Mouse (Mus musculus) forebrain, embryonic 14.5 days (tissue): ENCODE results near the gene Lsamp. TPM values are rescaled to one million over a fixed set of nuclear protein-coding genes. Genes with fewer than 3 reads are reported as not detected.
A peak's percentile ranks its signal among the peaks of the same experiment; 100 is the strongest.

Source experiments
- ATAC-seq: fragments of 200-750 bp; cut with Nextera tagmentation; 2 replicates; pipeline ENCODE4 v1.8.0; 2017; ENCODE audit warnings: mild to moderate bottlenecking, moderate library complexity
- DNase-seq: peaks from one replicate; pipeline ENCODE4 v3.0.0-alpha.2; 2015; ENCODE audit warnings: low spot score
- H3K27ac ChIP-seq: fragments of 300-500 bp; sonication (generic); 2 replicates; pipeline ENCODE4 v1.5.1; 2014; ENCODE audit warnings: low read depth, mild to moderate bottlenecking, control low read depth, low read length, moderate library complexity
- H3K27me3 ChIP-seq: fragments of 300-500 bp; sonication (generic); replicated peaks from 2 replicates; pipeline ENCODE4 v1.6.1; 2014; ENCODE audit warnings: low read length, control low read depth, mixed read lengths; ENCODE audit not compliant: control insufficient read depth, insufficient read depth
- H3K36me3 ChIP-seq: fragments of 300-500 bp; sonication (generic); 2 replicates; pipeline ENCODE4 v1.6.1; 2014; ENCODE audit warnings: low read length, control low read depth; ENCODE audit not compliant: control insufficient read depth, insufficient read depth
- H3K4me1 ChIP-seq: fragments of 300-500 bp; sonication (generic); 2 replicates; pipeline ENCODE4 v1.6.1; 2014; ENCODE audit warnings: antibody characterized with exemption, low read length, control low read depth; ENCODE audit not compliant: control insufficient read depth, insufficient read depth
- H3K4me2 ChIP-seq: fragments of 300-500 bp; sonication (generic); 2 replicates; pipeline ENCODE4 v1.6.1; 2014; ENCODE audit warnings: mild to moderate bottlenecking, control low read depth, low read length
- H3K4me3 ChIP-seq: fragments of 300-500 bp; sonication (generic); 2 replicates; pipeline ENCODE4 v1.5.1; 2014; ENCODE audit warnings: low read depth, low read length, control low read depth
- H3K9ac ChIP-seq: fragments of 300-500 bp; sonication (generic); 2 replicates; pipeline ENCODE4 v1.6.1; 2014; ENCODE audit warnings: mild to moderate bottlenecking, low read length, control low read depth, moderate library complexity
- H3K9me3 ChIP-seq: fragments of 300-500 bp; sonication (generic); replicated peaks from 2 replicates; pipeline ENCODE4 v1.6.1; 2016; ENCODE audit warnings: low read length, control low read depth, mixed read lengths; ENCODE audit not compliant: control insufficient read depth
- WGBS: fragments of 180-500 bp; shearing (Covaris S2); extraction: QIAGEN DNeasy Blood & Tissue Kit; methylation state at CpG from one replicate; pipeline ENCODE4 v1.1.7; 2014; 5-methylcytosine and 5-hydroxymethylcytosine counted together
- polyA plus RNA-seq: library from polyadenylated mRNA; unstranded; fragments of >200 nt; fragmentation: Nextera tagmentation; extraction: Ambion mirVana; gene quantifications from 2 replicates; pipeline ENCODE4 v1.2.1, GENCODE M21; 2014

The Lsamp gene
- polyA plus RNA-seq, 1 experiment from 2014 or later: 19.0 TPM

DNA sequence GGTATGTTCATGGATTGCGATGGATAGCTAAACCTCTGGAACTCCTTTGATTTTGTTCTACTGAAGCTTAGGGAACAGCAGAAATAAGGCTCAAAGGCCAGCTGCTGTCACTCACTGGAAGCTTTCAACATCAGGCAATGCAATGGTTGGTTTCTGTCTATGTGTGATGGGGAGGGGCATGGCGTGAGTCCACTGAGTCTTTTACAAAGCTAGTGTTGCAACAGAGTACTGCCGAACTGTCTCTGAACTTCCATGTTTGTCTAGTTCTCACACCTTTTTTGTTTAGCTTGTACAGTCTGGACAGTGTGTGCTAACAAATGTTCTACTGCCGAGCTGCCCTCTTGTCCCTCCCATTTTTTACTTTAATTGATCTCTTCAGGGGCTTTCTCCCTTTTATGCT is 1258.7 kb downstream of the Lsamp start:
- no peak overlapping the region for H3K4me3 ChIP-seq
- H3K27me3 ChIP-seq: no peaks in the 10 kb centered on the region
- H3K9ac ChIP-seq: no peak overlapping the region
- no peak overlapping the region for H3K4me2 ChIP-seq
- DNase-seq: no peak
- H3K4me1 ChIP-seq: no peaks in the 10 kb centered on the region
- no peaks in the 10 kb centered on the region for H3K36me3 ChIP-seq
- no peak overlapping the region for H3K27ac ChIP-seq
- H3K9me3 ChIP-seq: no peaks in the 10 kb centered on the region
- ATAC-seq: no peak
- WGBS: 61% methylated on average over 4 of the region's 4 CpGs

DNA sequence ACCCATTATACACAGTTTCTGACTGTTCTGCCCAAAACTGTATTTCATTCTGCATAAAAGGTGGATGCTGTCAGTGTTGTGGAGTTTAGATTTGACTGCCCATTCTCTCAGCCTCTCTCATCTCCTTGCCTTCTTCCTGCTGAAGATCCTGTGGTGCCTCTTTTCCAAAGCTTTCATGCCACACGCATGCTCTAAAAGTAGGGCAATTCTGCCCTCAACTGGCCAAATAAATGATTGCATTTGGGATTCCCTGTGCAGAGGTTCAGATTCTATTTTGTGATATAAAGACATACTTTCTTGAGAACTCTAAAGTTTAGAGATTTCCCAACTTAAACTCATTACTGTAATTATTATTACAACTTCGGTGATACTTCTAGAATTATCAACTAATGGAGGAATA is 1260.5 kb downstream of the Lsamp start:
- no peaks in the 10 kb centered on the region for H3K4me1 ChIP-seq
- no peaks in the 10 kb centered on the region for H3K27me3 ChIP-seq
- ATAC-seq: peak; percentile 86
- H3K9ac ChIP-seq: no peak overlapping the region
- H3K4me3 ChIP-seq: no peak overlapping the region
- WGBS: 8% methylated on average over 2 of the region's 2 CpGs
- peak; percentile 90 for DNase-seq
- no peak overlapping the region for H3K4me2 ChIP-seq
- H3K27ac ChIP-seq: no peak overlapping the region
- no peaks in the 10 kb centered on the region for H3K9me3 ChIP-seq
- H3K36me3 ChIP-seq: no peaks in the 10 kb centered on the region

DNA sequence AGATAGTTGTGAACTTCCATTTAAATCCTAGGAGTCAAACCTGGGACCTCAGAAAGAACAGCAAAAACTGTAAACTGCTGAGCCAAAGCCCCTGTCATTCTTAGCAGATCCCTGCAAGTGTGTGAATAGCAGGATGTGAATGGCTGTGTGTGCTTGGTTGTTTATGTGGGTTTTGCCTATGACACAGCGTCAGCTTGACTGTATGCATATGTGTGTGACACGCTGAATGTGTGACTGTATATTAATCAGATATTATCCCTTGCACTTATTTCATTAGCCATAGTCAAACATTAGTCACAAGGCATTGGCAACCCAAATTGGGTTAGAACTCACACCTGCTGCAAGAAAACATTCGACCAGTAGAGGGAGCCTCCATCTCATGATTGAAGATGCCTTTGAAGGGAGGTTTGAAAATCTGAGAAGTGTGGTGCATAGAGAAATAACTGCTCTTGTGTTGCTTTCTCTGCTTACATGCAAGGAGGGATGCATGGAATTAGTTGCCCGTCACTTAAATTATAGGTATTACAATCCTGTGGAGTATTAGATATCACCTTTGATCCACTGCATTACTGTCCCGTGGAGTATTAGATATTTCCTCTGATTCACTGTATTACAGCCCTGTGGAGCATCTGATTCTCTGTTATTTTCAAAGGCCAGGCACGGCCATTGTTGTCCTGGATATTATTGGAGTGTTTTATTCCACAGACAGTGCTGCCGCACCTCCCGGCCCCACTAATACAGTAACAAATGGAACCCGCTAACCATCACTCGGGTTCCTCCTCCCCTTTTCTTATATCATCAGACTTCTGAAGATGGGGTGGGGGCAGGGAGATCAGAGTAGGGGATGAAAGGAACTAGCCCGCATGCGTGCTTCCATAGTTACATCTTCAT is 1274.2 kb downstream of the Lsamp start:
- H3K9ac ChIP-seq: no peak overlapping the region
- WGBS: 53% methylated on average over 12 of the region's 12 CpGs
- no peak overlapping the region for H3K4me3 ChIP-seq
- H3K36me3 ChIP-seq: no peaks in the 10 kb centered on the region
- H3K27ac ChIP-seq: no peak overlapping the region
- no peaks in the 10 kb centered on the region for H3K9me3 ChIP-seq
- peak; percentile 92 for DNase-seq
- H3K4me1 ChIP-seq: no peaks in the 10 kb centered on the region; the same call in 1 of the 2 replicates
- peak; percentile 86 for ATAC-seq
- no peaks in the 10 kb centered on the region for H3K27me3 ChIP-seq
- no peak overlapping the region for H3K4me2 ChIP-seq

DNA sequence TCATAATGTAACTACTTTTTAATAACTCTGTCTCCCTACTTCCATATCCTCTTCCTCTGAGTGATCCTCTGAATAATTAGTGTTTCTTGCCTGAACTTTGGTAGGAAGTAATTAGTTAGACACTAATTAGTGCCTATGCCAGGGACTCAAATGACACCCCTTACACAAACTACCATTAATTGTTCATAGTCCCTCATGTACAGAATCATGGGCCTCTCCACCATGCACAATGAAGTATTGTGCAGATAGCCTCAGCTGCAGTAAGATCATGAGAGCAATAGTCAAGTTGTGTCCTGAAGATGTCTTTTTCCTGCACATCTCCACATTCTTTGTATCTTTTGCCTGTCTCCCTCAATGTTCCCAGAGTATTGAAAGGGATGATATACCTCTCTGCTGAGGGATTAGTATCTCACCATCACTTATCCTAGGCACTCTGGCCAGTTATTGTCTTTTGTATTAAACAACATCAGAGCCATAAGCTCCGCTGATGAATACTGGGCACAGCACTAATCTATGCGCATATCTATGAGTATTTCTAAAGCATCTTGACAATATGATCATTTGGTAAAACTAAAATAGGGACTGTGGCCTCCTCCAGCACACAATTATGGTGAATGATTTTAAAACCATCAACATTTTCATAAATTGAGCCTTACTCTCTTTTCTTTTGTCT is 1292.0 kb downstream of the Lsamp start:
- DNase-seq: no peak

DNA sequence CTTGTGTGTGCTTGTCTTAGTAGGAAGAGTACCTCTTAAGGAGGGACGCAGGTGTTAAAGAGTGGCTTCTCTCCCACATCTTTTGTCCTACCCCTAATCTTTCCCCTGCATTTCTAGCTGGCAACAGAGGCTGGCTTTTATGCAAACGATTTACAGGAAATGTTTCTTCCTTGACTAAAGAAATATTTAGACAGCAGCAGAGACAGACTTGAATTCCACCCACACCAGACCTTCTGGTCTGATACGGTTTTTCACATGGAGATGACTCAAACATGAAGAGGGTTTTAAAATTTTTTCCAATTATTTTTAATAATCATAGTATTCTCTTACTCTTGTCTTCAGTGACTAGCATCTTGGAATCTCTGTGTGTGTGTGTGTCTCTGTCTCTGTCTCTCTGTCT is 1333.8 kb downstream of the Lsamp start:
- no peaks in the 10 kb centered on the region for H3K36me3 ChIP-seq
- H3K4me3 ChIP-seq: no peak overlapping the region
- H3K4me2 ChIP-seq: no peak overlapping the region
- H3K4me1 ChIP-seq: no peaks in the 10 kb centered on the region
- ATAC-seq (no peak), DNase-seq (no peak)
- no peak overlapping the region for H3K27ac ChIP-seq
- WGBS: 74% methylated on average over 3 of the region's 3 CpGs
- H3K9ac ChIP-seq: no peak overlapping the region
- H3K27me3 ChIP-seq: no peaks in the 10 kb centered on the region
- no peaks in the 10 kb centered on the region for H3K9me3 ChIP-seq

More for the DNA sequence above, 1292.0 kb downstream of the Lsamp start:
- H3K27me3 ChIP-seq: no peaks in the 10 kb centered on the region
- H3K9ac ChIP-seq: no peak overlapping the region
- no peak overlapping the region for H3K4me2 ChIP-seq
- no peaks in the 10 kb centered on the region for H3K36me3 ChIP-seq
- no peak overlapping the region for H3K4me3 ChIP-seq
- 53% methylated on average over 2 of the region's 2 CpGs for WGBS
- peak; percentile 55; the same call in 1 of the 2 replicates for ATAC-seq
- H3K4me1 ChIP-seq: 0 out of 2 replicates have a peak, but pooled peaks cover 2% of the 10 kb centered on the region
- no peaks in the 10 kb centered on the region for H3K9me3 ChIP-seq
- no peak overlapping the region for H3K27ac ChIP-seq

DNA sequence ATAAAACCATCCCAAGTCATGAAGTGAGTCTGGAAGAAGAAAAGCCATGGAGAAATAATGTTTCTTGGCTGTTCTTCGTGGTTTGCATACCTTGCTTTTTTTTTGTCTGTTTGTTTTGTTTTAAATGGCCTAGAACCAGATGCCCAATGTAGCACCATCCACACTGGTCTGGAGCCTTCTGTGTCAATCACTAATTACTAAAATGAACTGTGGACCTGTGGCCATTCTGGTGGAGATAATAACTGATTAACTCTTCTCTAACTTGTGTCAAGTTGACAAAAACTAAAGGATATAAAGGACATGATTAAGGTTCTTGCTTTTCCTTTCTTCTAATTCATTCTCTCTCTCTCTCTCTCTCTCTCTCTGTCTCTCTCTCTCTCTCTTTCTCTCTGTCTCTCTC is 1359.3 kb downstream of the Lsamp start:
- ATAC-seq: no peak
- no peaks in the 10 kb centered on the region for H3K4me1 ChIP-seq
- H3K4me2 ChIP-seq: no peak overlapping the region
- H3K9ac ChIP-seq: no peak overlapping the region
- H3K9me3 ChIP-seq: no peaks in the 10 kb centered on the region
- WGBS: 89% methylated on average over 1 of the region's 1 CpGs
- no peaks in the 10 kb centered on the region for H3K36me3 ChIP-seq
- H3K4me3 ChIP-seq: no peak overlapping the region
- no peak for DNase-seq
- H3K27me3 ChIP-seq: no peaks in the 10 kb centered on the region
- no peak overlapping the region for H3K27ac ChIP-seq

DNA sequence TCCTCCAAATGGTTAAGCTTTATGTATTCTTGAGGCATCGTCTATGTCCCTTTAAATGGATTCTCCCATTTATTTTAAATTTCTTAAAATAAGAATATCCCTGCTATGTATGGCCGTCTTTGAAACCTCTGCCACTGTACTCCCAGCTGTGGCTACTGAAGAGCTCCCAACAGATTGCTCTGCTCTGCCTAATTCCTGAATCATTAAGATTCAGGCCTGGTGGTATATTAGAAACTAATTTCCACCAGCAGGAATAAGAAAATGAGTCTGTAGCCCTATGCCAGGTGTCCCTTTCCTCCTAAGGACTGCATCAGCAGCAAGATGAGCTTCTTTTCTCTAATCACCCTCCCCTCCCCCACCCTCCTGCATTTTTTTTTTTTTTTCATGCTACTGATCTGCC is 1381.0 kb downstream of the Lsamp start:
- H3K27ac ChIP-seq: no peak overlapping the region
- no peaks in the 10 kb centered on the region for H3K36me3 ChIP-seq
- no peak for DNase-seq
- ATAC-seq: no peak
- no peaks in the 10 kb centered on the region for H3K27me3 ChIP-seq
- no peak overlapping the region for H3K4me3 ChIP-seq
- no peaks in the 10 kb centered on the region for H3K4me1 ChIP-seq
- 70% methylated on average over 2 of the region's 2 CpGs for WGBS
- H3K9me3 ChIP-seq: no peaks in the 10 kb centered on the region
- no peak overlapping the region for H3K4me2 ChIP-seq
- H3K9ac ChIP-seq: no peak overlapping the region

DNA sequence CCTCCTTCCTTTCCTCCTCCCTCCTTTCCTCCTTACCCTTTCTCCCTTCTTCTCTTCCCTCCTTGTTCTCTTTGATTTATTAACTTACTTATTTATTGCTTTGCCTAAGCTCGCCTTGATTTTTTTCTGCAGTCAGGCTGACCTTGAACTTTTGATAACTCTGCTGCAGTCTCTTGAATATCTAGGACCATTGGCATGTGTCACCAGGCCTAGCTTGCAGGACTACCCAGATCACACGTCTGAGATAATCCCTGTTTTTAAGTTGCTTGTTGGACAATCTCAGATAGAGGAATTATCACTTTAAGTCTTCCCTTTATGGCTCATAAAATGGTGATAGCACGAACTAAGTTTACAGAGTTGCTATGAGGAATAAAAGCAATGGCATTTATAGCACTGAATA is 1399.5 kb downstream of the Lsamp start:
- Histone ChIP-seq H3K9ac (no peak overlapping the region), H3K27ac (no peak overlapping the region), H3K9me3 (no peaks in the 10 kb centered on the region), H3K27me3 (no peaks in the 10 kb centered on the region), H3K4me3 (no peak overlapping the region), H3K36me3 (no peaks in the 10 kb centered on the region), H3K4me1 (no peaks in the 10 kb centered on the region), H3K4me2 (no peak overlapping the region)
- ATAC-seq: no peak
- DNase-seq: no peak
- WGBS: 69% methylated on average over 3 of the region's 3 CpGs

DNA sequence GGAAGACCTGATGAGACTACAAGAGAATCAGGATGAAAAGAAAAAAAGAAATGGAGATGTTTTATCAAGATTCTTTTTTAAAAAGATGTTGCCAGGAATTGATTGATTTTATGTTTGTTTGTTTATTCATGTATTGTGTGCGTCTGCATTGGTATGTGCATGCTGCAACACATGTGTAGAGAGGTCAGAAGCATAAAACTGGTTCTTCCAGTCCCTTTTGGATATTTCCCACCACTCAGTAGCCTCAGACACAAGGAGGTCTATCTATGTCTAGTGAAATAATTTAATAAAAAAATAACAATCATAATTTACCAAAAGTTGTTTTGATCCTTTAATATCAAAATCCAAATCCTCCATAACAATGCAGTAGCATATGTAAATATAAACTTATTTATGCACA is 1400.1 kb downstream of the Lsamp start:
- H3K4me2 ChIP-seq: no peak overlapping the region
- no peaks in the 10 kb centered on the region for H3K36me3 ChIP-seq
- ATAC-seq (no peak), DNase-seq (no peak)
- H3K9ac ChIP-seq: no peak overlapping the region
- H3K4me3 ChIP-seq: no peak overlapping the region
- H3K27me3 ChIP-seq: no peaks in the 10 kb centered on the region
- WGBS: 85% methylated on average over 1 of the region's 1 CpGs
- H3K9me3 ChIP-seq: no peaks in the 10 kb centered on the region
- H3K27ac ChIP-seq: no peak overlapping the region
- no peaks in the 10 kb centered on the region for H3K4me1 ChIP-seq
